Mouse (Mus musculus) ES-Bruce4 (cell line): ENCODE results near the gene Zfp101. TPM values are rescaled to one million over a fixed set of nuclear protein-coding genes. Genes with fewer than 3 reads are reported as not detected.
A peak's percentile ranks its signal among the peaks of the same experiment; 100 is the strongest.

ENCODE experiments used
- H3K27ac ChIP-seq: 2 replicates; pipeline ENCODE4 v1.5.1; 2012; ENCODE audit warnings: low read length, inconsistent platforms; ENCODE audit not compliant: insufficient read depth
- H3K27me3 ChIP-seq: 2 replicates; pipeline ENCODE4 v1.6.1; 2012; ENCODE audit warnings: mild to moderate bottlenecking, low read length, inconsistent platforms; ENCODE audit not compliant: control insufficient read depth, poor library complexity, insufficient read depth, severe bottlenecking
- H3K36me3 ChIP-seq: 2 replicates; pipeline ENCODE4 v1.6.1; 2012; ENCODE audit warnings: inconsistent platforms, mild to moderate bottlenecking, low read length, moderate library complexity; ENCODE audit not compliant: control insufficient read depth, poor library complexity, insufficient read depth, severe bottlenecking
- H3K4me1 ChIP-seq: one replicate; pipeline ENCODE4 v1.8.1; 2011; ENCODE audit warnings: low read length; ENCODE audit not compliant: control insufficient read depth, insufficient read depth
- H3K4me3 ChIP-seq: 2 replicates; pipeline ENCODE4 v1.5.1; 2011; ENCODE audit warnings: low read depth, mild to moderate bottlenecking, low read length
- H3K9ac ChIP-seq: 2 replicates; pipeline ENCODE4 v1.6.1; 2012; ENCODE audit warnings: low read depth, mild to moderate bottlenecking, inconsistent platforms; ENCODE audit not compliant: poor library complexity, severe bottlenecking
- H3K9me3 ChIP-seq: replicated peaks from 2 replicates; pipeline ENCODE4 v1.6.1; 2012; ENCODE audit warnings: mild to moderate bottlenecking, low read length, inconsistent platforms; ENCODE audit not compliant: control insufficient read depth, poor library complexity, insufficient read depth, severe bottlenecking
- CTCF ChIP-seq: IDR thresholded peaks from one replicate; pipeline ENCODE4 v1.8.1; 2011; ENCODE audit warnings: low read depth, low read length
- EP300 ChIP-seq: IDR thresholded peaks from 2 replicates; pipeline ENCODE4 v1.6.1; 2011; ENCODE audit warnings: low read depth, low read length; ENCODE audit not compliant: insufficient read depth
- POLR2A ChIP-seq: IDR thresholded peaks from one replicate; pipeline ENCODE4 v1.8.1; 2011; ENCODE audit warnings: low read length; ENCODE audit not compliant: insufficient read depth
- polyA plus RNA-seq: library from polyadenylated mRNA; stranded (reverse); fragments of >200 nt; gene quantifications from 2 replicates; pipeline ENCODE4 v1.2.4, GENCODE M21; 2011; ENCODE audit warnings: low read depth; ENCODE audit not compliant: missing spikeins, insufficient read depth, insufficient read length

Gene Zfp101
- polyA plus RNA-seq, 1 experiment = 19.0 TPM

- Histone ChIP-seq H3K27me3 (no peaks in the 10 kb centered on the region), H3K4me3 (no peak overlapping the region), H3K36me3 (peaks cover 24% of the 10 kb centered on the region), H3K4me1 (no peaks in the 10 kb centered on the region), H3K9me3 (no peaks in the 10 kb centered on the region), H3K9ac (no peak overlapping the region), H3K27ac (no peak overlapping the region)
- TF ChIP-seq POLR2A = no peak
- TF ChIP-seq EP300 = no peak
- no peak for TF ChIP-seq CTCF
These were observed 8.7 kb downstream of the Zfp101 start for GRCm38 (mm10) chr17:33385705-33386104.

GRCm38 (mm10) chr17:33372795-33373194 is 21.6 kb downstream of the Zfp101 start:
- H3K9me3 ChIP-seq = no peaks in the 10 kb centered on the region
- no peaks in the 10 kb centered on the region for H3K27me3 ChIP-seq
- H3K9ac ChIP-seq = no peak overlapping the region
- no peak overlapping the region for H3K27ac ChIP-seq
- TF ChIP-seq POLR2A = no peak
- no peak for TF ChIP-seq EP300
- no peak for TF ChIP-seq CTCF
- no peaks in the 10 kb centered on the region for H3K36me3 ChIP-seq
- no peaks in the 10 kb centered on the region for H3K4me1 ChIP-seq
- H3K4me3 ChIP-seq = no peak overlapping the region

GRCm38 (mm10) chr17:33358411-33359384 is 35.7 kb downstream of the Zfp101 start, which contains the start of gene Zfp81:
Zfp81 (minus strand) TSS chr17:33358878.
- H3K4me3 ChIP-seq = peak within 1 kb of the TSS; percentile 89
- peak within 1 kb of the TSS; percentile 33 for H3K27ac ChIP-seq
- TF ChIP-seq CTCF (no peak), POLR2A (peak; percentile 79), EP300 (no peak)
- no peaks in the 10 kb centered on the region for H3K9me3 ChIP-seq
- H3K27me3 ChIP-seq = no peaks in the 10 kb centered on the region
- peak within 1 kb of the TSS; percentile 15 for H3K9ac ChIP-seq
- H3K36me3 ChIP-seq = no peaks in the 10 kb centered on the region
- H3K4me1 ChIP-seq = no peaks in the 10 kb centered on the region

- no peak overlapping the region for H3K4me3 ChIP-seq
- TF ChIP-seq POLR2A = no peak
- no peak for TF ChIP-seq EP300
- TF ChIP-seq CTCF = no peak
- H3K27me3 ChIP-seq = no peaks in the 10 kb centered on the region
- no peaks in the 10 kb centered on the region for H3K36me3 ChIP-seq
- H3K27ac ChIP-seq = no peak overlapping the region
- H3K9ac ChIP-seq = no peak overlapping the region
- peaks cover 2% of the 10 kb centered on the region for H3K4me1 ChIP-seq
- 0 out of 2 replicates have a peak, but pooled peaks cover 4% of the 10 kb centered on the region for H3K9me3 ChIP-seq
These were observed 41.5 kb downstream of the Zfp101 start for GRCm38 (mm10) chr17:33352981-33353380.

Other genes starting within 250 kb of the Zfp101 start
- not detected in 2 replicates for gene Olfr55, start 226.2 kb downstream of the Zfp101 start, polyA plus RNA-seq
- gene Olfr239, start 203.3 kb downstream of the Zfp101 start, polyA plus RNA-seq = not detected in 2 replicates
- gene Olfr1564, start 173.0 kb downstream of the Zfp101 start, polyA plus RNA-seq = 0.43 and 0.52 TPM in 2 replicates
- gene Zfp955a, start 139.5 kb downstream of the Zfp101 start, polyA plus RNA-seq = 13.8 and 14.0 TPM in 2 replicates
- not detected in 2 replicates for gene Olfr63, start 130.0 kb downstream of the Zfp101 start, polyA plus RNA-seq
- 9.3 and 14.8 TPM in 2 replicates for gene Zfp955b, start 105.1 kb downstream of the Zfp101 start, polyA plus RNA-seq
- 21.8 and 23.8 TPM in 2 replicates for gene Zfp81, start 35.8 kb downstream of the Zfp101 start, polyA plus RNA-seq
- not detected in 2 replicates for gene Actl9, start 38.3 kb upstream of the Zfp101 start, polyA plus RNA-seq
- gene Adamts10, start 129.6 kb upstream of the Zfp101 start, polyA plus RNA-seq = 12.7 and 15.8 TPM in 2 replicates
- 0.18 TPM in 1 of 2 replicates, not detected in the other for gene Myo1f, start 161.1 kb upstream of the Zfp101 start, polyA plus RNA-seq
- gene Zfp414, start 234.4 kb upstream of the Zfp101 start, polyA plus RNA-seq = 31.9 and 39.5 TPM in 2 replicates
- not detected in 2 replicates for gene Pram1, start 243.4 kb upstream of the Zfp101 start, polyA plus RNA-seq